Mouse (Mus musculus) kidney, adult 8-10 months (tissue): ENCODE measurements at regions not wholly inside any gene's neighbourhood (a gene's known extent, or its start where the extent isn't known, plus 50 kb on each side); places are given as distances from the start of the nearest gene placed in this dataset.

Experiments
- DNase-seq, 2 experiments: peaks; one replicate each; pipeline ENCODE4 v3.0.0; 2022

DNA sequence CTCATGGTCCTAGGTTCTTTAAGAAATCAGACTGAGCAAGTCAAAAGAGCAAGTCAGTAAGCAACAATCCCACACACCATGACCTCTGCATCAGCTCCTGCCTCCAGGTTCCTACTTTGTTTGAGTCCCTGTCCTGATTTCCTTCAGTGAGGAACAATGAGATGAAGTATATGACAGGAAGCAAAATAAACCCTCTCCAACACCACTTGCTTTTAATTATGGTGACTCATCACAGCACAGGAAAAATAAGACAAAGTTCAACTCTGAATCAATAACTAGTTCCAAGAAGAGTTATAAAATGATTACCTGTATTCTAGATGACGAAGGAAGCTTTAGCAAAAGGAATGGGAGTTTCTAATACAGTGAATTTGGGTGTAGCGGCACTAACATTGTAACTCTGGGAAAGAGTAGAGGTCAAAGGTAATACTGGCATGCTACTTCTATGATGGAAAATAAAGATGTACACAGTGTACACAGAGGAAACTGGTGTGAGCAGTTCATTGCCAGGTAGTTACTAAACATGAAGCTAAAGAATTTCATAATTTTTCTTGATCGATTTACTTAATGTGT, 248.2 kb upstream of the Atp2b1 start:
- no peak for DNase-seq

DNA sequence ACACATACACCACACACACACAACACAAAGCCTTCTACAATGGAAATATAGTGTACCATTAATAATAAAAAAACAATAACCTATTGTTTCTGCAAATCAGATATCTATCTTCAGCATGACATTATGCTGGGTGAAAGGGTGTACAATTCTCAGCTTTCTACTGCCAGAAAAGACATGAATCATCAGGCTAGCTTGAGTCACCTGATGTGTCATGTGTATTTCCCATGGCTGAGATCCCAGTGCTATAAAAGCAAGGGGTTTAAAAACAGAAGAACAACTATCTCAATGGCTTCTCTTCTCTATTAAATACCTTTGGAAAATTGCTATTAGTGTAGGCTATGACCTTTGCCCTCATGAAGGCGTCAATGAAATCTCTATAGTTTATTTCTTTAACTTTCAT, 246.5 kb upstream of the Atp2b1 start:
- DNase-seq = no peak

DNA sequence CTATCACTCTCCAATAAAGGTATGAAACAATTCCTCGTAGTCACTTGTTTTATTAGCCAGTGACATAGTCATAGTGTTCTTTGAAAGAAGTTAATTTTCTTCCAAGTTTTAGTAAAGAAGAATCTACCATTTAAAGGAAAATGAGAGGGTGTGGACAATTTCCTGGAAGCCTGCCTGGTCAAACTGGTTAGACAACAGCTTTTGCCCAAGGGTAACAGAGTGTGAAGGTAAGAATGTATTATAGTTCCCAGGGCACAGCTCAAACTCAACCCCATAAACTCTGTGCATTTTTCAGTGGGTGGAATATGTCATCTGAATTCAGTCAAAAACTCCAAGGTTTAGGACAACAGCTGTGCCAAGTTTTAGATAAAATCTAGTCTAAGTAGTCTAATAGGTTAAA, 240.1 kb upstream of the Atp2b1 start:
- peak; percentile 66 to 71 for DNase-seq

DNA sequence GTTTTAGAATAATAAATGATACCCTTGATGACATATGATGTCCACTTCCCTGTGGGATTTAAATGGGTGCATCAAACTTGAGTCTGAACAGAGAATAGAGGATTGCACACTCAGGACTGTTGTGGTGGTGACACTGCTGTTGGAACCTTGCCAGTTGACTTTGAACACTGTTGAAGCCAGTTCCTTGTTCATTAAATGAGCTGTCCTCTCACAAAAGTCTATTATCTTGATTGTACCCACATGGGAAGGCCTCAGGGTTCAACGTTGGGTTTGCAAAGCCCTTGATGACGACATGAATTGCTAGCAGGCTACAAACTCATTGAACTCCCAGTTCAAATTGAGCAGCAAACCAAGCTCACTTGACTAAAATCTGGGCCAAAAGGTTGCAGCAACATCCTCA, 237.3 kb upstream of the Atp2b1 start:
- peak in 1 of 2 experiments; percentile 3 for DNase-seq

DNA sequence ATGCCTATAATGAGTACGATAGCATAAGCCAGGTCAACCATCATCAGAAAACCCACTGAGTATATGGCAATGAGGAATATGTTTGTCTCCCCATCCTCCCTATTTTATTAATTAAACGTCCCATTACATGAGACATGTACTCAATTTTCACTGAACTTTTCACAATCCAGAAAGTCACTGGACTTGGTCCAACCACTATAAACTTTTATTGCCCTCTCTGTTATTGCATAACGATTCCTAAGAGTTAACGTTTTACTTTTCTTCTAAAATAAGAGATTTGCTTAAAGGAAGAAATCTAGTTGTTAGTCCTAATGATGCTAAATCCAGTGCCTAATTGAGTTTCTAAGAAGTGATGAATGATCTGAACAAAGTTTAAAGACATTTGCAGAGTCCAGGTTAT, 236.0 kb upstream of the Atp2b1 start:
- DNase-seq = peak in 1 of 2 experiments; percentile 47

DNA sequence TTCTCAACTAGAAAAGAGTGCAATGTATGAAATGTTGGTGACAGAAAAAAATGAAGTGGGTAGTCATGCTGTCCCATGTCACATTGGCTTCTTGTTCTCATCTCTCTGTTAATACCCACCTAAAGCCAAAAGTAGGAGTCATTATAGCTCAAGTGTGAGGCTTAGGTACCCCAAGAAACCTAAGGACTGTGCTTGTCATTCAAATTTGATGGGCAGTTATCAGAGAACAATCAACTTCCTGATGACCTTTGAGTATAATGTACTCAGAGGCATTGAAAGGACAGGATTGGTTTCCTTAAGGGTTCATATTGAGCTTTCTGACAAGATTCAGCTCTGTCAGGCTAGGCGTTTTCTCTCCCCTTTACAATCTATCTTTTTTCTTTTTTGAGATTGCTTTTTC, 231.8 kb upstream of the Atp2b1 start:
- no peak for DNase-seq

DNA sequence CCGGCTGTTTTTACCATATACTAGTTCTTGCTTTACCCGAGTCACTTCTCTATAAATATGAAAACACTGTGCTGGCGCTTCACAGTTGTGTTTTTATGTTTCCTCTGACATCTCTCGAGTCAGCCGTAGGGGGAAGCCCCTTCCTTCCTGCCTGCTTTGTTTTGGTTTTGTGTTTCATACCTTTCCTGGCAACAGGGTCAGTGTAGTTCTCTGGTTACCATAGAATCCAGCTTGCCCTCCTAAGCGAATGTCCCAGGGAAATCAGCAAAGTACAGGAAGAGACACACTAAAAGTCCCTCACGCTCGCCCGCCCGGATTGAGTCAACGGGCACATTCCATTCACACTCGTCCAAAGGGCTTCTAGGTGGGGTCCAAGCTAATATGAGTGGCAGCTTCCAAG, 230.0 kb upstream of the Atp2b1 start:
- peak; percentile 40 to 41 for DNase-seq

DNA sequence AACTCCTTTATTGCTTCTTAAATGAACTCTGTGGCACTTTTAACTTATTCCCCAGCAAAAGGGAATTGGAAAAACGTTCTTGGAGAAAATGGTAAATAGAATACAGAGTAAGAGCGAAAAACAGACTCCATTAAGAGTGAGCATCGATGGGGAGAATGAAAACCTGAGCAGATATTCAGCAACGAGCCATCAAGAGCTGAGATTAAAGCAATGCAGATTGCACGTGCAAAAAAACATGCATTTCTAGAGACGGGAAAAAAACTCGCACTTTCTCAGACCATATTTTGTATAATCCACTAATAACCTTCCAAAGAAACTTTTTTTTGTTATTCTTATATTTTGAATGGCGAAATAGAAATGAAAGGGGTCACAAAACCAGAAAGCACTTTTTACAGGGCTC, 229.5 kb upstream of the Atp2b1 start:
- DNase-seq = no peak

DNA sequence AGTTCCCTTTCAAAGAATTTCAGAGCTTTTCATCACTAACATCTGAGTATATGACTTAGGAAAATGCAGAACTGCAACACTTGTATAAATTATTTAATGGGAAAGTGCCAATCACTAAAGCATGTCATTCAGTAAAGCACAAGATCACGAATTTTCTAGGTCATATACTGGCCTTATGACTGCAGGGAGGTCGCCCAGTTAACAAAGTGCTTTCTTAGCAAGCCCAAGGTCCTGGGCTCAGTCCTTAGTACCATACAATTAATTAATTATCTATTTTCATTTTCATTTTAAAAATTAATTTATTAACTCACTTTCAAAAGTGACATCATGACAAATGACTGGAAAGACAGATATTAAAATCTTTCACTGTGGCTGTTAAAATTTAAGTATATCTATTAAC, 228.5 kb upstream of the Atp2b1 start:
- no peak for DNase-seq

DNA sequence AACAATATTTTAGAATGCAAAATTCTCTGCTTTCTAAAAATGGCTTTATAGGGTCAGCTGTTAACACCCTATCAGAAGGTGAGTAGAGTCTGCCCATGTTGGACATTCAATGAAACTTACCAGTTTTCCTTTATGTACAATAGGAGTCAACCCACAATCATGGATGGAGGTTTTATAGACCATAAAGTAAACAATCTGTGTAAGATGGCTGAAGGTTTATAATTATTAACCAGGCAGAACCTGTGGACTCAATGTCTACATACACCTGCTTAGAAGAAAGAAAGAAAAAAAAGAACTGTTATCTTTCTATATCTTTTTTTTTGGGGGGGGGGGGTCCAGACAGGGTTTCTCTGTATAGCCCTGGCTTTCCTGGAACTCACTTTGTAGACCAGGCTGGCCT, 227.8 kb upstream of the Atp2b1 start:
- no peak for DNase-seq

DNA sequence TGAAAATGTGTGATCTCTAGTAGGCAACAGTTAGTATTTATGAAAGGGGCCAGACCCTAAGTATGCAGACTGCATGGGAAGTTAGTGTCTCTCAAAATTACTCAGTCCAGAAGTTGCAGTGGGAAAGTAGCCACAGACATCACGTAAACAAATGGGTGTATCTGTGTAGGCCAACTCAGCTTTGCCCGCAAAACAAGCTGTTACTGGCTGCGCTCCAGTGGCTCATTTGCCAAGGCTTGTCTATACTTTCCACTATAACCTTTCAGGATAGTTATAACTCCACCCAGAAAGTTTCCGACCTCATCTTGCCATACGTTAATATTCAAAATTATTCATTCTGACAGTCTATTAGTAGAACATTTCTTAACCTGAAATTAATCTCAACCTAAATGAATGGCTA, 222.4 kb upstream of the Atp2b1 start:
- DNase-seq = no peak

DNA sequence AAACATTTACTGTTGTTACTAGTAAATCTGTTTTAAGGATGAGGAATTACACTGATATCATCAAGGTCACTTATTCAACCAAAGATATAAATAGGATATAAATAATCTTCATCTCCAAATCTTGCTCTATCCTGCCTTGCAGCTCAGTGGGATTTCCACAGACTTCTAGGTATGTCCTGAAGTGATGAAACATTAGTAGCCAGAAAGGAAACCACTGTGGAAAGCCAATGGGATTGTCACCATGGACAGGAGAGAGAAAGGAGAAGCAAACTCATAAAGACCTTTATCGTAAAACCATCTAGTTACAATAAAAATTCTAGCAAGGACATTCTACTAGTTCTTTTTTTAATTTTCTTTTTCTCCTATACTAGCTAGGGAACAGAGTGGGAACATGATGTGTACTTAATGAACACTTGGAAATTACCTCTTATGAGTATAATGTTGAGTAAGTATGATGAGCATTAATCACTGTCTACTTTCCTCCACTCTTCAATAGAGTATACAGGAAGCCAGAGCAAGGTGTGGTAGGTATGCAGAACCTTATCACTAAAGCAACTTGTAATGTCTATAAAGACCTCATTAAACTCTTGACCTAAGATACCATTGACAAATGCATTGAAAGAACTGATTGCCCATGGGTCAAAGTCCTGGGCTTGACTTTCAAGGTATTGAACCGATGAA, 219.4 kb upstream of the Atp2b1 start:
- no peak for DNase-seq

DNA sequence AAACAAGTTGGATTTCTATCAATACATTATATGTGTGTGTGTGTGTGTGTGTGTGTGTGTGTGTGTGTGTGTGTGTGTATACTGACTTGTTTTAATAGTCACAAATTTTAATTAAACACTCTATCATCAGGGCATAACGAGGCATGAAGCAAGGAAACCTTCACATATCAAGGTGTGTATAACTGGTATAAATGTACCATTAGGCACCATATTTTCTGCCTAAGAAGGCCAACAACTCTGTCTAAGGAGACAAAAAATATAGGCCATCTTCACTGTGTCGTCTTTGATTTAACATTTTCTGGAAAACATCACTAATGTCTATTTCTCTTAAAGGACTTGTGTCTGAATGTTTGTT, 218.9 kb upstream of the Atp2b1 start:
- no peak for DNase-seq

DNA sequence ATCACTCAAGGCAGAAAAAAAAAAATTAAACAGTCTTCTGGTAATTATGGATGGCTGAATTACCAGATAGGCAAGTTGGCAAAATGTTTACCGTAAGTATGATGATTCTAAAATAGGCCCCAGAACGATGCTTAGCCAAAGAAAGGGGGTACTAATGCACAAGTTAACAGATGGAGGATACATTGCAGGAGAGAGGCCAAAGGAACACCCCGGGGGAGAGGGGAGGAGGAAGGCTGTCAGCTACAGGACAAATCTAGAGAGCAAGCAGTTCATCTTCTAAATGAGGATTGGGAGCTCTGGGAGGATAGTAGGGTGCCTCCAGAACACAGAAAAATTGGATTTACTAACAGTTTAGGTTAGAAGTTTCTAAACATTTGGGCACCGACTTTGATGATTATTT, 216.3 kb upstream of the Atp2b1 start:
- no peak for DNase-seq

DNA sequence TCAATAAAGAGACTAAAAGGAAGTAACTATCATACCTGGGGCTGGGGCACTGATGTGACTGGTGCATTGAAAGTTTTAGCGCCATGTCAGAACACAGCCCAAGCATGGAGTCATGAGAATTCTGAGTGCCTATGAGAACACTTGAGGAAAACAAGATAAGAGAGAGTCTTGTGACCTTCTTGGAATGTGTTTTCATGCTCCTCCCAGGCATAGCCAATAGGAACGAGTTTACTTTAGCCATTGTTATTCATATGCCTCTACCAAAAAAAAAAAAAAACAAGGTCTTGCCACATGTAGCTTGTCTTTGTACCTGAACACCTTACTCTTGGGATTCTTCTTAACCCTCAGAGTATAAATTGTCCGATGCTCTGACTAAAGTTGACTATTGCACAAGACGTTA, 214.6 kb upstream of the Atp2b1 start:
- no peak for DNase-seq

DNA sequence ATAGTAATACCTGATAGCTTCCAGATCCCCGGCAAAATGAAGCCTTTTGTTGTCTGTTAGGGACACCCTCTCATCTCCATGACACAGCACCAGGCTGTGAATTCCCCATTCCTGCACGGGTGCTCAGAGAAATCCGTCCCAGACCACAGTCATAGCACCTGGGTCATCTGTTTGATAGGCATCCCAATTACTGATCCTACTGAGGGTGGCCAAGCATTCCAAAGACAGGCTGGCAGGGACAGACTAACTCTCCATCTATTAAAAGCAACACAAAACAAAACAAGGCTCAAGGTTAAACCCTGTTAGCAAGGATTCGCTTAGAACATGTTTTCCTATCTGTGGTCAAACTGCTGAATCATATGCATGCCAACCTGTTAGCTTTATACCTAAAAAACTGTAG, 213.8 kb upstream of the Atp2b1 start:
- DNase-seq = no peak

DNA sequence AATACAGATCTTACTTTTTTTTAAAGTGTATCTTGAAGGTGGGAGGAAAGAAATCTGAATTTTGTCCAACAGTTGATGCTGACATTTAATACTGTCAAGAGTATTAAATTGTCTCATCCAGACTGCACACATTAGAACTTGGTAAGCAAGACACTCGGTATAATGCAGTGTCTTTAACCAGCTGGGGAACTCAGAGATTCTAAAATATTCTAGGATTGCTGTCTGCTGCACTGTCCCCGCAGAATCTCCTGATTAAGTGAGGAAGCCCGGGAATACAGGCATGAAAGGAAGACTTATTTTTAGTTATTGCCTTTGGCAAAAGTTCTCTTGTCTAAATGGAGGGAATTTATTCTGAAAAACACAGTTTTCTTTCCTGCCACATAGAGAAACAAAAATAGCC, 212.9 kb upstream of the Atp2b1 start:
- DNase-seq = no peak

DNA sequence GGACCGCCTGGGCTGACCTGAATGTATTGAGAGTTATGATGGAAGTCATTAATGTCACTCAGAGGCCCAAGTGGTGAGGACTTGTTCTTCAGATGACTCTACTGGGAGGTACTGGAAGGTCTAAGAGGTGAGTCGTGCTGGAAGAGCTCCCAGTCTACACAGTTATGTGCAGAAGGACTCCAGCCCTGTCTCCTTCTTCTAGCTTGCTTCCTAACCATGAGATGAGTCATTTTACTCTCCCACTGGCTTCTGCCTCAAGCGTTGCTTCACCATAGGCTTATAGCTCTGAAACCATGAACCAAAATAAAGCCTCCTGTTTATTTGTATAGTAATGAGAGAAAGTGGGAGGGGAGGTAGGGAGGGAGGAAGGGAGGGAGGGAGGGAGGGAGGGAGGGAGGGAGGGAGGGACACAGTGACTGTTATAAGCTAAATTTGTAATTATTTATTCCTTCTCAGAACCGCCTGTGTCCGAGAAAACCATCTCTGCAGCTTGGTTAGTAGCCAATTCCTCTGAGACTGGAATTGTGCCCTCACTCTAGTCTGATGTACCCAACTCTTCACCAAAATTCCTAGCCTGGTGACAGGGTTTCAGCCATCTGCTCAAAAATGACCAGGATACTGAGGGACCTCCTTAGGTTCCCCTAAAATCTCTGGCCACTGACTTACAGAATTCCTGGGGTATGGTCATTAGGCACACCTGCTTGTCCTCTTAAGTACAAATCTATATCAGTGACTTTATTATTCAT, 211.6 kb upstream of the Atp2b1 start:
- DNase-seq = no peak

DNA sequence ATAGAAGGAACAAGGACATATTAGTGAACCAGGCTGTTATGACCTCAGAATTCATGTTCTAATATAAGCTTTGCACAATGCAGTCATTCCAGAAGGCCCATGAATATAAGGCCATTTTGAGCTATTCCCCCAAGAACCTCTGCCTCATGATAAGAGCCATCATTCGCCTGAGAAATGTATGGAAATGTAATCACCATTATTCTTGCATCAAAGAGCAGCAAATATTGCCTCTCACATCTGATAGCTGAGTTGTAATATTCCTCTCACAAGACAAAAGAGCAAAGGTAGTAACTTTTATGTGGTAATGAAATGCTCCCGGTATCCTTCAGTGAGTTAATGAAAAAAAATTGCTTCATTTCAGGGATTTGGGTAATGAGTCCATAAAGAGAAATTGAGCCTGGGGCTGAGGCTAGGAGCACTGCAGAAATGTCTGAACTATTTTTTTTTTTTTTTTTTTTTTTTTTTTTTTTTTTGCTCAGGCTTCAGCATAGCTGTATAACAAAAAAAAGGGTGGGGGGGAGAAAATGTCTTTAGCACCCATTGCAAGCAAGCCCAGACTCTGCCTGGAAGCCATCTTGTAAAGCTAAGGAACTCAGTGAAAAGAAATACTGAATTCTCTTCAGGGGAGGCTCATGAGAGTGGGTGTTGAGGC, 210.4 kb upstream of the Atp2b1 start:
- DNase-seq = no peak

DNA sequence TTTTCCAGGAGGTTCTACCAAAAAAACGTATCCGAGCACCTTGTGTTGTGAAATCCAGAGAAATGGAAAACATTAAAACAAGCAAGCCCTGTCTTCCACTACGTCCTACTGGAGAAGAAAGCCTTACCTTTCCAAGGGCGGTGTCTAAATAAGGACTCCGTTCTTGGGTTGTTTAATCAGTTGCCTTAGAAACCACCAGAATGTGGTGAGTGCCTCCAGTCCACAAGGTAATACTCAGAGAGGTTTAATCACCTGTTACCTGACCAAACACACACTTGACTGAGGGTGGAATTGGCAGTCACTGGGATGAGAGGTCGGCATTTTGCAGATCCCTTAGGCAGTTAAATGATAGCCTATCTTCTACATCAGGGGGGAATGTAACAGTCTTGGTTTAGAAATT, 209.6 kb upstream of the Atp2b1 start:
- DNase-seq = no peak

DNA sequence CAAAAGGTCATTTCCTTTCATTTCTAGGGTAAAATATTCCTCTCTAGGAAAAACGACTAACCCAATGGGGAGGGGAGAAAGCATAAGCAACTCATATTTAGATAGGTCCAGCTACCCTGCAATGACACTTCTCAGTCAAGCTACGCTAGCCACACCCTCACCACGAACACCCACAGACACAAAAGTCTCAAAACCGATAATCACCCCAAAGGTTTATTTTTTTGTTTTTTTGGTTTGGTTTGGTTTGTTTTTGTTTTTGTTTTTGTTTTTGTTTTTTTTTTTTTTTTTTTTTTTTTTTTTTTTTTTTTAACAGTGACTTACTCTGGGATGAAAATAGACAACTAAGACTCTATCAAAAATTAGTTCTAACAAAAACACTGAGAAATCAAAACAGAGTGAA, 196.3 kb upstream of the Atp2b1 start:
- no peak for DNase-seq

DNA sequence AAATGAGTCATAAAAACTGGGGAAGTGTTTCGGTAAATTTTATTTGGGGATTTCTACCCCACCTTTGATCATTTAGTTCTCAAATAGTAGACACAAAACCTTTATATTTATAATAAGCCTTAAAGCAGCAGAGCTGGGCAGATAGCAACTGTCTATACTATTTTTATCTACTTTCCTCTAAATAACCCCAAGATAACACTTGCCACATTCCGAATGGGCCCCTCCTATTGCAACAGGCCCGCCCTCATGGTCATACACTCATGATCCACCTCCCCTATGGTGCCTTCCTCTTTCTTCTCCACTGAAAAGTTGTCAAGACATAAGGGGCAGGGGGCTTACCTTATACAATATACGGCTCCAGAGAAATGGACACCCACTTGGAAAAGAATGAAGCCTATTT, 195.5 kb upstream of the Atp2b1 start:
- DNase-seq = no peak

DNA sequence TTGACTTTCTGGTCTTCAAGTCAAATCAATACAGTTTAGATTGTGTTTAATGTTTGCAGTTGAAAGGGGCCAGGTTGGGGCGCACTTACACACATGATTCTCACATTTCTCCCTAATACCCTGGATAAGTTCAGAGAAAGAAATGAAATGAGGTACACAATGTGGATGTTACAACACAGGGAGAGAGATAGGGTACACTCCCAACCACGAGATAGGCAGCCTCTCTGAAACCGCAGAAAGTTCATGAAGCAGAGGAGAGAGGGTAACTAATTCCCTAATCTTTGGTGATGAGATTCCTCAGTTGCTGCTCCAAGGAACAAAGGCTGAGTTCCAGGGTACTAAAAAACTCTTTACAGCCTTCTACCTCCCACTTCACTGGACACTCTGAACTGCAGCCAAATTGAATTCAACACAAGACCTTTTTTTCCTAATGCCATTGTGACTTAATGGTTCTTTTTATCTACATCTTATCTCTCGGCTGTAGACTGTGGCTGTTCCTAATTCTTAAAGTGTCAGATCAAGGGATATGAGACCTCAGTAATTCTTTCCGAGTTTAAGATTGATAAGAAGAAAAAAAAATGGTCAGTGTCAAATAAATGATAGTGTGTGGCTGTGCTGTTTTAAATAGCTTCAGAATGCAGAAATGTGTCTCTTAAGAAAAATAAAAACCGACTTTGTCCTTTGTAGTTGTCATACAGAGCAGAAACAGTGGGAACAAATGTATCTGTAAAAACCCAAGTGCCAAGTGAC, 193.8 kb upstream of the Atp2b1 start:
- no peak for DNase-seq
